14 mouse cellular contexts compared by ENCODE assay signal in genomic region chr5:121008411-121009239, GRCm38 (mm10). TPM values are rescaled to one million over a fixed set of nuclear protein-coding genes. Genes with fewer than 3 reads are reported as not detected.
DNase-seq lines count a peak whose midpoint lies in the region; ATAC-seq and TF ChIP-seq lines count a peak whose summit lies in the region.
"Had no signal": no experiment of that assay in that cellular context is flagged by ENCODE, and none has a peak within 500 bp of the region (broad histone marks: within the 10 kb centered on the region; RNA-seq: fewer than 3 reads in every experiment).

No protein-coding gene starts in this region.

- ATAC-seq in frontal cortex, adult (ENCODE audit: low TSS enrichment), result peak; percentile 9; the same call in 1 of the 2 replicates
- no peak for ATAC-seq in hindbrain, embryonic 12.5 days (ENCODE audit: low FRiP score)
- no peak for ATAC-seq in neural tube, embryonic 12.5 days (ENCODE audit: low FRiP score, low read depth)
- ATAC-seq: lung, postnatal 0 days had no signal

- peak overlapping the region; percentile 60 for H3K4me2 ChIP-seq in hindbrain, embryonic 12.5 days (replicated peaks)
- peak overlapping the region; percentile 59 for H3K4me2 ChIP-seq in neural tube, embryonic 12.5 days (replicated peaks)

- TF ChIP-seq CTCF in thymus, adult 2 months (IDR thresholded peaks at IDR 0.05; ENCODE audit: borderline replicate concordance, control insufficient read depth, extremely low read depth, insufficient read depth, low read length, poor library complexity), result no peak

- peaks cover 31% of the 10 kb centered on the region for H3K4me1 ChIP-seq in hindbrain, embryonic 12.5 days
- peaks cover 18% of the 10 kb centered on the region for H3K4me1 ChIP-seq in neural tube, embryonic 12.5 days
- peaks cover 2% of the 10 kb centered on the region for H3K4me1 ChIP-seq in thymus, adult 2 months (replicated peaks; ENCODE audit: control insufficient read depth, insufficient read depth, low read length)
- H3K4me1 ChIP-seq: limb, embryonic 12.5 days had no signal

- peak overlapping the region; percentile 34 for H3K4me3 ChIP-seq in hindbrain, embryonic 12.5 days
- H3K4me3 ChIP-seq in neural tube, embryonic 12.5 days, result peak overlapping the region; percentile 12
- H3K4me3 ChIP-seq in thymus, adult 2 months (ENCODE audit: control insufficient read depth, insufficient read depth, low read length), result no peak overlapping the region
- H3K4me3 ChIP-seq: embryonic facial prominence, embryonic 13.5 days; gastrocnemius, adult 2 months; limb, embryonic 12.5 days had no signal

- H3K27me3 ChIP-seq in hindbrain, embryonic 12.5 days, result peaks cover 14% of the 10 kb centered on the region; the same call in 1 of the 2 replicates
- H3K27me3 ChIP-seq in neural tube, embryonic 12.5 days (replicated peaks), result peaks cover 19% of the 10 kb centered on the region
- H3K27me3 ChIP-seq in thymus, adult 2 months (ENCODE audit: control insufficient read depth, insufficient read depth, low read length), result no peaks in the 10 kb centered on the region; the same call in 1 of the 2 replicates

- H3K9ac ChIP-seq in hindbrain, embryonic 12.5 days, result 0 out of 2 replicates have a peak overlapping the region, but pooled peaks have one; percentile 46
- H3K9ac ChIP-seq in neural tube, embryonic 12.5 days, result peak overlapping the region; percentile 33; the same call in 1 of the 2 replicates
- H3K9ac ChIP-seq: embryonic facial prominence, embryonic 13.5 days; limb, embryonic 12.5 days had no signal

- no peaks in the 10 kb centered on the region for H3K9me3 ChIP-seq in hindbrain, embryonic 12.5 days (replicated peaks)
- H3K9me3 ChIP-seq in neural tube, embryonic 12.5 days, result no peaks in the 10 kb centered on the region
- H3K9me3 ChIP-seq: embryonic facial prominence, embryonic 13.5 days; limb, embryonic 12.5 days had no signal

- WGBS in hindbrain, embryonic 12.5 days, result 12% methylated on average over 15 of the region's 15 CpGs
- 13% methylated on average over 15 of the region's 15 CpGs for WGBS in neural tube, embryonic 12.5 days
- 22% methylated on average over 15 of the region's 15 CpGs for WGBS in thymus, adult 2 months

- DNase-seq in frontal cortex, postnatal 10 days (ENCODE audit: low spot score in 2 of 2), result no peak
- peak; percentile 88 to 92 for DNase-seq in cerebellum, postnatal 10 days
- DNase-seq in gastrocnemius, adult 18-20 months (ENCODE audit: low spot score), result no peak
- DNase-seq in embryo, embryonic 10.5 days (ENCODE audit: low spot score), result no peak
- DNase-seq in thymus, adult 2 months, result no peak

- no peaks in the 10 kb centered on the region for H3K36me3 ChIP-seq in hindbrain, embryonic 12.5 days
- H3K36me3 ChIP-seq in neural tube, embryonic 12.5 days, result no peaks in the 10 kb centered on the region
- H3K36me3 ChIP-seq in thymus, adult 2 months (ENCODE audit: control insufficient read depth, insufficient read depth, low read length), result no peaks in the 10 kb centered on the region
- H3K36me3 ChIP-seq: embryonic facial prominence, embryonic 13.5 days; limb, embryonic 12.5 days had no signal

- no peak overlapping the region for H3K27ac ChIP-seq in hindbrain, embryonic 12.5 days
- no peak overlapping the region for H3K27ac ChIP-seq in neural tube, embryonic 12.5 days
- H3K27ac ChIP-seq in thymus, adult 2 months (ENCODE audit: control insufficient read depth, insufficient read depth, low read length), result no peak overlapping the region
- H3K27ac ChIP-seq: embryonic facial prominence, embryonic 13.5 days; gastrocnemius, adult 2 months; limb, embryonic 12.5 days had no signal

- TF ChIP-seq POLR2A in thymus, adult 2 months (IDR thresholded peaks at IDR 0.05; ENCODE audit: control insufficient read depth, extremely low read depth, insufficient read depth, low read length, poor library complexity), result no peak

RNA-seq across cellular contexts. Expression of gene Rph3a, which starts 1.3 kb away (rescaled TPM):
- polyA plus RNA-seq in hindbrain, embryonic 12.5 days (2016; fragmentation: Nextera tagmentation; extraction: Ambion mirVana), result 6.7 and 8.8 TPM in 2 replicates
- 3.7 and 4.4 TPM in 2 replicates for polyA plus RNA-seq in neural tube, embryonic 12.5 days (2016; fragmentation: Nextera tagmentation; extraction: Ambion mirVana)
- not detected for total RNA-seq in gastrocnemius, adult 18-20 months (2021)
- 0.23 and 0.26 TPM in 2 replicates for polyA plus RNA-seq in thymus, adult 2 months (2012; rRNA removed)
- total RNA-seq: gastrocnemius, adult 2 months; MEL had no signal
- polyA plus RNA-seq: heart, embryonic 16.5 days; limb, embryonic 12.5 days; lung, postnatal 0 days had no signal

Comparison
In these comparisons a context has a peak if more than half of its experiments do, and no peak if none do; other contexts are left out.
1. DNase-seq: peak in cerebellum, postnatal 10 days (2 of 2); none in frontal cortex, postnatal 10 days (0 of 2), gastrocnemius, adult 18-20 months (single experiment), embryo, embryonic 10.5 days (single experiment) and thymus, adult 2 months (single experiment).